Mouse (Mus musculus) megakaryocyte progenitor cell, adult 5-6 weeks (primary cell): ENCODE data around the gene Gm29797. TPM values are rescaled to one million over a fixed set of nuclear protein-coding genes. Genes with fewer than 3 reads are reported as not detected.

Source experiments
- ATAC-seq: replicated peaks from 2 replicates; pipeline ENCODE4 v1.8.0; 2016; ENCODE audit warnings: mild to moderate bottlenecking, moderate TSS enrichment, inconsistent platforms; ENCODE audit not compliant: poor library complexity
- total RNA-seq, 2 experiments: library from RNA; stranded (forward) in 1 of 2; stranded (reverse) in 1 of 2; fragments of 157-497, 149-512 nt in 1 of 2; fragments of 200-1000 nt in 1 of 2; gene quantifications; 2 replicates each; pipeline versions ENCODE4 v1.2.3 to v1.2.4; 2015 to 2017

Gm29797 gene
- total RNA-seq, 2 experiments from 2014 or later = not detected

DNA sequence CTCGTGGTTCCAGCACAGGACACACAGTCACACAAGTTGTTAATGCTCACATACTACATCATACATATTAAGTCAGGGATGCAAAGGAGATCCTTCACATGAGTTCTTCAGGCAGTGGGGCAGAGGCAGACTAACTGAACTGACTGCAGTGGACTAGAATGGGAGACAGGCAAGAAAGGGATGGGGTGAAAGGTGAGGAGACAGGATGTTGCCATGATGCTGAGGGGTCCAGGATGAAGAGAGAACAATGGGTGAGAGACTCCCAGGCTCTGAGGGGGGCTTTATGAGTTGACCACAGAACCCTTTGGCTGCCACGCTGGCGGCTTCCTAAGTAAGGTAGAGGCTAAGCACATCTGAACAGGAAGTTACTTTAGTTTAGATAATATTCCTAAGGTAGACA lies 37.7 kb downstream of the Gm29797 start:
- ATAC-seq = no peak

DNA sequence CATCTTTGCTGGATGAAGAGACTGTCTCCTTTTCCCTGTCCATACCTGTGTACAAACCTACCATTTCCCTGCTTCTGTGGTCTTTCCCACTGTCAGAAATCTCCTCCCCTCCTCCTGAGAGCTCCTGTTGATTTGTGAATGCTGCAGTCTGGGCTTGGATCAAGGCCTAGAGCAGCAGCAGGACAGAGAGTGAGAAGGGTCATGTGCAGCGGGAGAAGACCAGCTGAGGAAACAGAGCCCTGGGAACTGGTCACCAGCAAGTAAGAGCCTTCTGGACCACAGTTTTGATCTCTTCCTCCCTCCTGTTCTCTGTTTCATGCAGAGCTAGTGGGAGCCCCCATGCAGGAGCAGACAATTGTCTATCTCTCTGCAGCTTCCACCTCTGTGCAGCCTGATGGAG lies 38.9 kb downstream of the Gm29797 start:
- no peak for ATAC-seq

DNA sequence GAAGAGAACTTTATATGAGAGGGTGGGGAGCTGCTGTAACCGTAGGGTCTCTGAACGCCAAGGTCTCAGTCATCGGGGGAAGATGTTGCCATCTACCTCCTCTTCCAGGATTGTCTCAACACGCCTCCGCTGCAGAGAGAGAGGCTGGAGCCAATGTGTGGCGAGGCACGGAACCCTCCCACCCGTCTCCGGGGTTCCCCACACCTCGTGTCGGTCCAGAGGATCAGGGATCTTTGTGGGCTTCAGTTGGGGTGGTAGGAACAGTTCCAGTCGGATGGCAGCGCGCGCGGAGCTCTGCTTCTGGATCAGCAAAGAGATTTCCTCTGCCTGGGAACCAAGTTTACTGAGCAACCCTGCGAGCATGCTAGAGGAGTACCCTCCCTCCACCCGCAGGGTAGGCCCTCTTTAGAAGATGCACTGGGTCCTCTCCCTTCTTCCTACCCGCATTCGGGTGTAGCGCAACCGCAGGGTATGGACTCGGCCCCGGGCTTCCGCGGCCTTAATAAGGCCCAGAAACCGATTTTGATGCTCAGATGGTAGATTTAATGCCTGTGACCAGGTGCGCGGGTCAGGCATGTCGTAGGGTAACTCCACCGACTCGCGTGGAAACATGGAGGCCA lies 40.1 kb downstream of the Gm29797 start:
- ATAC-seq = no peak

DNA sequence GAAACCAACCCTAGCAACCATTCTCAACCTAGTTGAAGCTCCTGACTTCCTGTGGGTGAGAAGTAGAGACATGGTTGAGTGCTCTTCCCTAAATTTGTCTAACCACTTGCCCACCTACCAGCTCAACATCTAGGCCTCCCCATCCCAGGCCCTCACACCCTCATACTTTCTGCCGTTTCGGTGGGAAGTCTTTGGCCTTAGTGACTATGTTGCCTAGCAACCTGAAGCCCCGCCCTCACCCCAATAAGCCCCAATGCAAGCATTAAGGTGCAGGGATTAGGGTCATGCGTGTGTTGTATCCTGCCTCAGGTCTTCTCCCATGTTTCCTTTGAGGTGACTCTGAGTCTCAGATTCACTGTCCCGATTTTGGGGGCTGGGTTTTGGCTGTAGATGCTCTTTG lies 41.4 kb downstream of the Gm29797 start, which contains the start of gene Lkaaear1:
Gene Lkaaear1, minus strand, starts transcription at position 202 of the 400 bp plus-strand sequence.
- no peak for ATAC-seq

DNA sequence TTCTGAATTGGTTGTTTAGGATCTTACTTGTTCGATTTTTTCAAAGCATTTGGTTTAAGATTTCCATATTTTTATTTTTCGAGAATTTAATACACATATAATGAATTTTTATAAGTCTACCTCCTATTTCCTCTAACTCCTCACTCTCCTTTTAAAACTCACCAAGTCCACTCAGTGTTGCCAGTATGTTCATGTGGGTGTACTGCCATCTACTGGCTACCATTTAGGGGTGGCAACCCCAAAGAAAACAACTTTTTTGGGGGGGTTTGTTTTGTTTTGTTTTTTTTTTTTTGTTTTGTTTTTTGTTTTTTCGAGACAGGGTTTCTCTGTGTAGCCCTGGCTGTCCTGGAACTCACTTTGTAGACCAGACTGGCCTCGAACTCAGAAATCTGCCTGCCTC lies 49.8 kb downstream of the Gm29797 start:
- ATAC-seq = peak; percentile 93

Other genes starting within 250 kb of the Gm29797 start
- 1.2 and 1.8 TPM in 2 replicates for gene Zbtb46, start 197.6 kb upstream of the Gm29797 start, total RNA-seq (2015)
- 1.9 and 5.4 TPM in 2 replicates for gene Zbtb46, start 197.6 kb upstream of the Gm29797 start, total RNA-seq (2017)
- gene Abhd16b, start 163.8 kb upstream of the Gm29797 start, total RNA-seq (2015) = not detected in 2 replicates
- gene Abhd16b, start 163.8 kb upstream of the Gm29797 start, total RNA-seq (2017) = not detected in 2 replicates
- 47.1 and 60.0 TPM in 2 replicates for gene Tpd52l2, start 159.9 kb upstream of the Gm29797 start, total RNA-seq (2015)
- gene Tpd52l2, start 159.9 kb upstream of the Gm29797 start, total RNA-seq (2017) = 99.2 and 119 TPM in 2 replicates
- gene Dnajc5, start 136.5 kb upstream of the Gm29797 start, total RNA-seq (2015) = 25.0 and 30.7 TPM in 2 replicates
- 37.4 and 40.0 TPM in 2 replicates for gene Dnajc5, start 136.5 kb upstream of the Gm29797 start, total RNA-seq (2017)
- gene Uckl1, start 72.1 kb upstream of the Gm29797 start, total RNA-seq (2015) = 72.0 and 87.0 TPM in 2 replicates
- gene Uckl1, start 72.1 kb upstream of the Gm29797 start, total RNA-seq (2017) = 54.7 and 67.0 TPM in 2 replicates
- gene Prpf6, start 65.2 kb upstream of the Gm29797 start, total RNA-seq (2015) = 19.2 and 20.3 TPM in 2 replicates
- 79.3 and 93.2 TPM in 2 replicates for gene Prpf6, start 65.2 kb upstream of the Gm29797 start, total RNA-seq (2017)
- gene Zfp512b, start 64.2 kb upstream of the Gm29797 start, total RNA-seq (2015) = 8.1 and 13.5 TPM in 2 replicates
- gene Zfp512b, start 64.2 kb upstream of the Gm29797 start, total RNA-seq (2017) = 7.6 and 16.4 TPM in 2 replicates
- 9.0 and 10.9 TPM in 2 replicates for gene Samd10, start 57.8 kb upstream of the Gm29797 start, total RNA-seq (2015)
- 2.0 TPM in 2 replicates for gene Samd10, start 57.8 kb upstream of the Gm29797 start, total RNA-seq (2017)
- not detected in 2 replicates for gene Sox18, start 14.6 kb downstream of the Gm29797 start, total RNA-seq (2015)
- gene Sox18, start 14.6 kb downstream of the Gm29797 start, total RNA-seq (2017) = not detected in 2 replicates
- gene Tcea2, start 23.3 kb downstream of the Gm29797 start, total RNA-seq (2015) = 21.5 and 22.3 TPM in 2 replicates
- gene Tcea2, start 23.3 kb downstream of the Gm29797 start, total RNA-seq (2017) = 8.7 and 9.8 TPM in 2 replicates
- 330 and 337 TPM in 2 replicates for gene Rgs19, start 36.9 kb downstream of the Gm29797 start, total RNA-seq (2015)
- 81.1 and 100 TPM in 2 replicates for gene Rgs19, start 36.9 kb downstream of the Gm29797 start, total RNA-seq (2017)
- gene Lkaaear1, start 41.4 kb downstream of the Gm29797 start, total RNA-seq (2015) = not detected in 2 replicates
- not detected in 2 replicates for gene Lkaaear1, start 41.4 kb downstream of the Gm29797 start, total RNA-seq (2017)
- not detected in 2 replicates for gene Oprl1, start 58.0 kb downstream of the Gm29797 start, total RNA-seq (2015)
- not detected in 2 replicates for gene Oprl1, start 58.0 kb downstream of the Gm29797 start, total RNA-seq (2017)
- gene Myt1, start 106.3 kb downstream of the Gm29797 start, total RNA-seq (2015) = not detected in 2 replicates
- not detected in 2 replicates for gene Myt1, start 106.3 kb downstream of the Gm29797 start, total RNA-seq (2017)
- 14.1 and 14.6 TPM in 2 replicates for gene Pcmtd2, start 180.8 kb downstream of the Gm29797 start, total RNA-seq (2015)
- 15.5 and 22.2 TPM in 2 replicates for gene Pcmtd2, start 180.8 kb downstream of the Gm29797 start, total RNA-seq (2017)
- 34.7 and 38.3 TPM in 2 replicates for gene Polr3k, start 207.3 kb downstream of the Gm29797 start, total RNA-seq (2015)
- 30.3 and 31.9 TPM in 2 replicates for gene Polr3k, start 207.3 kb downstream of the Gm29797 start, total RNA-seq (2017)